12 mouse cellular contexts compared by ENCODE assay signal in genomic region chr11:88841406-88841805, GRCm38 (mm10). TPM values are rescaled to one million over a fixed set of nuclear protein-coding genes. Genes with fewer than 3 reads are reported as not detected.
DNase-seq lines count a peak whose midpoint lies in the region; ATAC-seq and TF ChIP-seq lines count a peak whose summit lies in the region.
"Had no signal": no experiment of that assay in that cellular context is flagged by ENCODE, and none has a peak within 500 bp of the region (broad histone marks: within the 10 kb centered on the region; RNA-seq: fewer than 3 reads in every experiment).

No protein-coding gene starts in this region.

- no peaks in the 10 kb centered on the region; the same call in 1 of the 2 replicates for H3K79me2 ChIP-seq in MEL (ENCODE audit: control insufficient read depth, insufficient read depth, low read length, poor library complexity)

- H3K27ac ChIP-seq in gastrocnemius, adult 2 months, result peak overlapping the region; percentile 85
- no peak overlapping the region for H3K27ac ChIP-seq in MEL (ENCODE audit: control insufficient read depth, low read depth, low read length)
- no peak overlapping the region for H3K27ac ChIP-seq in liver, embryonic 12.5 days
- H3K27ac ChIP-seq in left cerebral cortex, adult 2 months, result no peak overlapping the region; the same call in 1 of the 2 replicates
- no peak overlapping the region for H3K27ac ChIP-seq in forebrain, postnatal 0 days (ENCODE audit: low read depth, low read length)
- H3K27ac ChIP-seq: midbrain, embryonic 15.5 days had no signal

- DNase-seq in gastrocnemius, adult 2 months, result peak; percentile 67
- DNase-seq in gastrocnemius, postnatal 14 days, result no peak
- DNase-seq in MEL (ENCODE audit: low read depth, low spot score), result peak; percentile 78
- peak; percentile 49 for DNase-seq in heart, adult 8-10 months (ENCODE audit: low spot score)
- DNase-seq in left cerebral cortex, adult 2 months (ENCODE audit: extremely low spot score in 1 of 2, low spot score in 2 of 2), result no peak
- DNase-seq in yolk sac, embryonic 10.5 days (ENCODE audit: low spot score), result no peak
- DNase-seq in forebrain, postnatal 0 days, result no peak
- DNase-seq: cerebellum, adult 9-10 months had no signal

- no peak for TF ChIP-seq CTCF in gastrocnemius, adult 2 months (IDR thresholded peaks at IDR 0.05)
- no peak for TF ChIP-seq CTCF in MEL (IDR thresholded peaks at IDR 0.05 in 2 of 3, conservative IDR thresholded peaks at IDR 0.05 in 1 of 3; ENCODE audit: control insufficient read depth in 1 of 3, insufficient read depth in 1 of 3, low read depth in 2 of 3, low read length in 3 of 3, poor library complexity in 1 of 3, severe bottlenecking in 1 of 3)
- TF ChIP-seq CTCF in left cerebral cortex, adult 2 months (IDR thresholded peaks at IDR 0.05), result no peak
- no peak for TF ChIP-seq CTCF in forebrain, postnatal 0 days (IDR thresholded peaks at IDR 0.05; ENCODE audit: low read depth)

- H3K4me3 ChIP-seq in gastrocnemius, adult 2 months, result peak overlapping the region; percentile 33
- no peak overlapping the region for H3K4me3 ChIP-seq in MEL (ENCODE audit: control insufficient read depth in 1 of 2, insufficient read depth in 1 of 2, low read depth in 2 of 2, low read length in 2 of 2)
- no peak overlapping the region for H3K4me3 ChIP-seq in liver, embryonic 12.5 days
- H3K4me3 ChIP-seq in left cerebral cortex, adult 2 months, result no peak overlapping the region
- no peak overlapping the region for H3K4me3 ChIP-seq in forebrain, postnatal 0 days (ENCODE audit: low read depth, low read length)
- H3K4me3 ChIP-seq: erythroblast, embryonic 14.5 days; midbrain, embryonic 15.5 days had no signal

- H3K4me2 ChIP-seq in liver, embryonic 12.5 days, result no peak overlapping the region
- no peak overlapping the region for H3K4me2 ChIP-seq in forebrain, postnatal 0 days (ENCODE audit: low read depth)
- H3K4me2 ChIP-seq: midbrain, embryonic 15.5 days had no signal

- H3K4me1 ChIP-seq in MEL (ENCODE audit: control insufficient read depth in 1 of 2, insufficient read depth in 2 of 2, low read length in 2 of 2), result peaks cover 4 to 10% of the 10 kb centered on the region in 2 experiments; a peak in 3 of 4 replicates
- H3K4me1 ChIP-seq in liver, embryonic 12.5 days, result peaks cover 14% of the 10 kb centered on the region
- H3K4me1 ChIP-seq in forebrain, postnatal 0 days (ENCODE audit: insufficient read depth), result no peaks in the 10 kb centered on the region
- H3K4me1 ChIP-seq: midbrain, embryonic 15.5 days had no signal

- no peak for TF ChIP-seq RAD21 in MEL (IDR thresholded peaks at IDR 0.05; ENCODE audit: low read depth, low read length)

- WGBS in liver, embryonic 12.5 days (ENCODE audit: insufficient replicate concordance), result 22% methylated on average over 6 of the region's 6 CpGs
- 74% methylated on average over 6 of the region's 6 CpGs for WGBS in forebrain, postnatal 0 days

- intact Hi-C loops in gastrocnemius, adult 2 months (cut with DNase I), result no loop called here
- intact Hi-C loops in gastrocnemius, postnatal 14 days (cut with DNase I; ENCODE audit: low total_unique reads), result no loop called here
- intact Hi-C loops in left cerebral cortex, adult 2 months (cut with DNase I), result no loop called here

- no peaks in the 10 kb centered on the region for H3K9me3 ChIP-seq in MEL (replicated peaks; ENCODE audit: insufficient read depth, low read length)
- no peaks in the 10 kb centered on the region for H3K9me3 ChIP-seq in liver, embryonic 12.5 days (replicated peaks)
- no peaks in the 10 kb centered on the region for H3K9me3 ChIP-seq in forebrain, postnatal 0 days (ENCODE audit: low read length)
- H3K9me3 ChIP-seq: midbrain, embryonic 15.5 days had no signal

- no peak for TF ChIP-seq POLR2A in MEL (IDR thresholded peaks at IDR 0.05; ENCODE audit: control insufficient read depth in 1 of 2, insufficient read depth in 1 of 2, low read depth in 1 of 2, low read length in 2 of 2, poor library complexity in 1 of 2)

- no peak overlapping the region for H3K9ac ChIP-seq in MEL (ENCODE audit: control insufficient read depth, low read depth, low read length, poor library complexity, severe bottlenecking)
- H3K9ac ChIP-seq in liver, embryonic 12.5 days, result no peak overlapping the region
- no peak overlapping the region for H3K9ac ChIP-seq in forebrain, postnatal 0 days
- H3K9ac ChIP-seq: midbrain, embryonic 15.5 days had no signal

- TF ChIP-seq EP300 in MEL (IDR thresholded peaks at IDR 0.05; ENCODE audit: low read depth in 1 of 2, low read length in 2 of 2), result peak; percentile 23 to 39; a peak in 3 of 4 replicates

- peak; percentile 71 for ATAC-seq in liver, embryonic 12.5 days
- no peak for ATAC-seq in forebrain, postnatal 0 days
- ATAC-seq: CD4-positive, CD25-positive, alpha-beta regulatory T cell, adult 4 months; midbrain, embryonic 15.5 days had no signal

- peaks cover 9 to 22% of the 10 kb centered on the region in 2 experiments for H3K36me3 ChIP-seq in MEL (ENCODE audit: control insufficient read depth in 1 of 2, insufficient read depth in 2 of 2, low read length in 2 of 2)
- H3K36me3 ChIP-seq in liver, embryonic 12.5 days, result peaks cover 85% of the 10 kb centered on the region
- H3K36me3 ChIP-seq in forebrain, postnatal 0 days (ENCODE audit: insufficient read depth), result peaks cover 52% of the 10 kb centered on the region

- no peaks in the 10 kb centered on the region for H3K27me3 ChIP-seq in MEL (ENCODE audit: control insufficient read depth in 1 of 2, insufficient read depth in 2 of 2, low read length in 2 of 2)
- H3K27me3 ChIP-seq in liver, embryonic 12.5 days (replicated peaks), result no peaks in the 10 kb centered on the region
- no peaks in the 10 kb centered on the region for H3K27me3 ChIP-seq in forebrain, postnatal 0 days (ENCODE audit: insufficient read depth, low read length)
- H3K27me3 ChIP-seq: midbrain, embryonic 15.5 days had no signal

TF ChIP-seq in MEL, 35 proteins besides CTCF, POLR2A, EP300 and RAD21 (continues in another document):
- no peak for TF ChIP-seq HCFC1 (IDR thresholded peaks at IDR 0.05; ENCODE audit: low read depth, low read length)
- no peak for TF ChIP-seq RCOR1 (IDR thresholded peaks at IDR 0.05; ENCODE audit: low read depth, low read length)
- 0 out of 2 replicates have a peak, but pooled peaks have one; percentile 10 for TF ChIP-seq TAL1 (IDR thresholded peaks at IDR 0.05; ENCODE audit: low read length)
- 0 out of 2 replicates have a peak, but pooled peaks have one; percentile 44 for TF ChIP-seq JUND (IDR thresholded peaks at IDR 0.05; ENCODE audit: low read depth, low read length)
- TF ChIP-seq MYC (IDR thresholded peaks at IDR 0.05; ENCODE audit: low read depth, low read length), result 0 out of 2 replicates have a peak, but pooled peaks have one; percentile 33
- TF ChIP-seq TBP (IDR thresholded peaks at IDR 0.05; ENCODE audit: low read depth, low read length), result no peak
- no peak for TF ChIP-seq ZMIZ1 (IDR thresholded peaks at IDR 0.05; ENCODE audit: low read depth, low read length)
- TF ChIP-seq GATA1 (IDR thresholded peaks at IDR 0.05; ENCODE audit: low read depth, low read length), result peak; percentile 77
- TF ChIP-seq UBTF (IDR thresholded peaks at IDR 0.05; ENCODE audit: borderline replicate concordance, insufficient read depth, low read depth, low read length), result no peak
- TF ChIP-seq CHD2 (IDR thresholded peaks at IDR 0.05; ENCODE audit: low read length), result no peak
- no peak for TF ChIP-seq E2F4 (IDR thresholded peaks at IDR 0.05; ENCODE audit: borderline replicate concordance, low read depth, low read length)
- TF ChIP-seq GABPA (IDR thresholded peaks at IDR 0.05; ENCODE audit: low read depth, low read length), result no peak
- no peak for TF ChIP-seq ZC3H11A (IDR thresholded peaks at IDR 0.05; ENCODE audit: low read depth, low read length)
- no peak for TF ChIP-seq CHD1 (IDR thresholded peaks at IDR 0.05; ENCODE audit: low read depth, low read length)
- TF ChIP-seq TCF12 (IDR thresholded peaks at IDR 0.05; ENCODE audit: low read depth, low read length), result peak; percentile 28; the same call in 1 of the 2 replicates
- no peak for TF ChIP-seq MYB (IDR thresholded peaks at IDR 0.05; ENCODE audit: low read depth, low read length)
- no peak for TF ChIP-seq NRF1 (IDR thresholded peaks at IDR 0.05; ENCODE audit: insufficient read depth, low read depth, low read length, poor library complexity, severe bottlenecking)
- TF ChIP-seq MAZ (IDR thresholded peaks at IDR 0.05; ENCODE audit: low read depth, low read length), result no peak
- peak; percentile 95 for TF ChIP-seq MXI1 (IDR thresholded peaks at IDR 0.05; ENCODE audit: low read depth, low read length)
- peak; percentile 92 for TF ChIP-seq SIN3A (IDR thresholded peaks at IDR 0.05; ENCODE audit: low read length)
- no peak for TF ChIP-seq ZNF384 (IDR thresholded peaks at IDR 0.05; ENCODE audit: low read depth, low read length)
- TF ChIP-seq POLR2AphosphoS5 (IDR thresholded peaks at IDR 0.05; ENCODE audit: borderline replicate concordance, low read depth, low read length), result no peak
- no peak for TF ChIP-seq ZKSCAN1 (IDR thresholded peaks at IDR 0.05; ENCODE audit: low read depth, low read length)
- TF ChIP-seq MEF2A (IDR thresholded peaks at IDR 0.05; ENCODE audit: extremely low read depth, insufficient replicate concordance, low read depth, low read length, poor library complexity, severe bottlenecking), result no peak
- peak; percentile 55; the same call in 1 of the 2 replicates for TF ChIP-seq BHLHE40 (IDR thresholded peaks at IDR 0.05; ENCODE audit: borderline replicate concordance, low read depth, low read length)
- TF ChIP-seq USF1 (IDR thresholded peaks at IDR 0.05; ENCODE audit: low read depth, low read length), result peak; percentile 75; the same call in 1 of the 2 replicates
- peak; percentile 90 for TF ChIP-seq ETS1 (IDR thresholded peaks at IDR 0.05; ENCODE audit: low read depth, low read length)
- no peak for TF ChIP-seq MAFK (IDR thresholded peaks at IDR 0.05; ENCODE audit: borderline replicate concordance, low read depth, low read length)
- peak; percentile 78; the same call in 1 of the 2 replicates for TF ChIP-seq MAX (IDR thresholded peaks at IDR 0.05; ENCODE audit: low read length)

RNA-seq across cellular contexts. Expression of gene Akap1, which starts 23.0 kb away (rescaled TPM):
- total RNA-seq in gastrocnemius, adult 2 months (2021), result 10 to 100 TPM; 62.5 to 93.2 TPM
- total RNA-seq in gastrocnemius, postnatal 14 days (2021), result 10 to 100 TPM; 57.4 to 62.0 TPM
- total RNA-seq in MEL (2012; rRNA removed), result 63.0 and 70.5 TPM in 2 replicates
- polyA plus RNA-seq in MEL (2012; ENCODE audit: insufficient read depth in 1 of 2, insufficient read length in 2 of 2, low read depth in 1 of 2, low replicate concordance in 2 of 2, missing spikeins in 1 of 2), result 10 to 100 TPM; 39.0 to 59.6 TPM
- total RNA-seq in heart, adult 8-10 months (2022), result 100 to 1,000 TPM; 113 to 148 (median 138) TPM
- polyA plus RNA-seq in liver, embryonic 12.5 days (2016; fragmentation: Nextera tagmentation; extraction: Ambion mirVana), result 12.3 and 14.0 TPM in 2 replicates
- total RNA-seq in left cerebral cortex, adult 2 months (2021), result 10 to 100 TPM; 39.8 to 40.1 TPM
- 53.2 and 60.7 TPM in 2 replicates for total RNA-seq in forebrain, postnatal 0 days (2014; rRNA removed)
- polyA plus RNA-seq in forebrain, postnatal 0 days (2015; fragmentation: Nextera tagmentation; extraction: Ambion mirVana), result 24.5 and 28.6 TPM in 2 replicates

Comparison
In these comparisons a context has a peak if more than half of its experiments do, and no peak if none do; other contexts are left out.
1. DNase-seq: peak in gastrocnemius, adult 2 months (single experiment), MEL (single experiment) and heart, adult 8-10 months (single experiment); none in gastrocnemius, postnatal 14 days (single experiment), left cerebral cortex, adult 2 months (0 of 2), yolk sac, embryonic 10.5 days (single experiment) and forebrain, postnatal 0 days (single experiment).